8 mouse cellular contexts compared by ENCODE assay signal in genomic region chr2:30773313-30774005, GRCm38 (mm10). TPM values are rescaled to one million over a fixed set of nuclear protein-coding genes. Genes with fewer than 3 reads are reported as not detected.
DNase-seq lines count a peak whose midpoint lies in the region; ATAC-seq lines count a peak whose summit lies in the region.

No protein-coding gene starts in this region.

- no peak overlapping the region for H3K9ac ChIP-seq in intestine, embryonic 15.5 days

- H3K4me1 ChIP-seq in embryonic facial prominence, embryonic 10.5 days, result peaks cover 83% of the 10 kb centered on the region
- H3K4me1 ChIP-seq in intestine, embryonic 15.5 days (replicated peaks), result peaks cover 17% of the 10 kb centered on the region

- H3K27ac ChIP-seq in embryonic facial prominence, embryonic 10.5 days (replicated peaks), result peak overlapping the region; percentile 89
- H3K27ac ChIP-seq in intestine, embryonic 15.5 days, result 0 out of 2 replicates have a peak overlapping the region, but pooled peaks have one; percentile 5
- H3K27ac ChIP-seq in macrophage, result peak overlapping the region; percentile 90

- H3K36me3 ChIP-seq in embryonic facial prominence, embryonic 10.5 days (replicated peaks), result no peaks in the 10 kb centered on the region
- no peaks in the 10 kb centered on the region for H3K36me3 ChIP-seq in intestine, embryonic 15.5 days
- H3K36me3 ChIP-seq in macrophage (ENCODE audit: inconsistent target), result no peaks in the 10 kb centered on the region

- WGBS in embryonic facial prominence, embryonic 10.5 days, result 85% methylated on average over 8 of the region's 8 CpGs
- 80% methylated on average over 8 of the region's 8 CpGs for WGBS in intestine, embryonic 15.5 days
- WGBS in macrophage (ENCODE audit: missing documents), result 88% methylated on average over 8 of the region's 8 CpGs

- no peaks in the 10 kb centered on the region for H3K79me2 ChIP-seq in macrophage (ENCODE audit: inconsistent target)

- H3K27me3 ChIP-seq in embryonic facial prominence, embryonic 10.5 days (replicated peaks; ENCODE audit: low read depth, poor library complexity, severe bottlenecking), result peaks cover 18% of the 10 kb centered on the region; the same call in 1 of the 2 replicates
- H3K27me3 ChIP-seq in intestine, embryonic 15.5 days (replicated peaks), result no peaks in the 10 kb centered on the region

- no peak overlapping the region for H3K4me2 ChIP-seq in intestine, embryonic 15.5 days (replicated peaks)

- no peaks in the 10 kb centered on the region for H3K9me3 ChIP-seq in embryonic facial prominence, embryonic 10.5 days
- no peaks in the 10 kb centered on the region for H3K9me3 ChIP-seq in intestine, embryonic 15.5 days

- no peak; the same call in 1 of the 2 replicates for ATAC-seq in intestine, embryonic 15.5 days
- no peak for ATAC-seq in CD4-positive, CD25-positive, alpha-beta regulatory T cell, adult 4 months

- peak; percentile 51 for DNase-seq in kidney, adult 11 months
- no peak for DNase-seq in kidney, postnatal 10 days
- no peak for DNase-seq in embryonic facial prominence, embryonic 10.5 days (ENCODE audit: low spot score)
- no peak for DNase-seq in ovary, adult 18-20 months (ENCODE audit: low spot score)
- no peak for DNase-seq in urinary bladder, postnatal 14 days (ENCODE audit: low spot score)

- no peak overlapping the region for H3K4me3 ChIP-seq in embryonic facial prominence, embryonic 10.5 days
- H3K4me3 ChIP-seq in intestine, embryonic 15.5 days (replicated peaks), result no peak overlapping the region
- peak overlapping the region; percentile 36; the same call in 1 of the 2 replicates for H3K4me3 ChIP-seq in macrophage (ENCODE audit: inconsistent target)

RNA-seq across cellular contexts. Expression of gene 1700001O22Rik, which starts 30.0 kb away (rescaled TPM):
- 2.4 and 3.1 TPM in 2 replicates for polyA plus RNA-seq in embryonic facial prominence, embryonic 10.5 days (2016; fragmentation: Nextera tagmentation; extraction: Ambion mirVana)
- 1.1 and 1.8 TPM in 2 replicates for polyA plus RNA-seq in intestine, embryonic 15.5 days (2015; fragmentation: Nextera tagmentation; extraction: Ambion mirVana)
- not detected for total RNA-seq in macrophage (2018; cell fraction: chromatin; rRNA removed)
- total RNA-seq in macrophage (2018; cell fraction: cytosol; rRNA removed), result under 1 TPM in 1 of 26 experiments, not detected in 25; 0.18 TPM
- not detected for total RNA-seq in macrophage (2018; cell fraction: nucleus; rRNA removed)
- polyA plus RNA-seq in macrophage (2018), result not detected in 3 replicates
- under 1 TPM in 1 of 2 experiments, not detected in 1; 0.62 TPM for polyA plus RNA-seq in CD4-positive, CD25-positive, alpha-beta regulatory T cell, adult 4 months (2017; shearing (Covaris generic))

RNA-seq across cellular contexts. Expression of gene Ntmt1, which starts 34.2 kb away (rescaled TPM):
- polyA plus RNA-seq in embryonic facial prominence, embryonic 10.5 days (2016; fragmentation: Nextera tagmentation; extraction: Ambion mirVana), result 134 and 135 TPM in 2 replicates
- polyA plus RNA-seq in intestine, embryonic 15.5 days (2015; fragmentation: Nextera tagmentation; extraction: Ambion mirVana), result 84.5 and 85.4 TPM in 2 replicates
- 10 to 100 TPM in 22 of 26 experiments, 1 to 10 TPM in 4; 6.2 to 26.4 (median 14.0) TPM for total RNA-seq in macrophage (2018; cell fraction: chromatin; rRNA removed)
- 10 to 100 TPM in 10 of 26 experiments, 1 to 10 TPM in 16; 6.2 to 13.3 (median 9.8) TPM for total RNA-seq in macrophage (2018; cell fraction: cytosol; rRNA removed)
- total RNA-seq in macrophage (2018; cell fraction: nucleus; rRNA removed), result 10 to 100 TPM in 14 of 26 experiments, 1 to 10 TPM in 12; 4.6 to 20.5 (median 10.0) TPM
- polyA plus RNA-seq in macrophage (2018), result 3.4 to 13.7 TPM (median 9.8 TPM) in 3 replicates
- polyA plus RNA-seq in CD4-positive, CD25-positive, alpha-beta regulatory T cell, adult 4 months (2017; shearing (Covaris generic)), result 10 to 100 TPM; 30.5 to 44.9 TPM

RNA-seq across cellular contexts. Expression of gene Asb6, which starts 56.7 kb away (rescaled TPM):
- 53.9 and 56.0 TPM in 2 replicates for polyA plus RNA-seq in embryonic facial prominence, embryonic 10.5 days (2016; fragmentation: Nextera tagmentation; extraction: Ambion mirVana)
- 22.4 and 23.3 TPM in 2 replicates for polyA plus RNA-seq in intestine, embryonic 15.5 days (2015; fragmentation: Nextera tagmentation; extraction: Ambion mirVana)
- total RNA-seq in macrophage (2018; cell fraction: chromatin; rRNA removed), result 10 to 100 TPM; 13.9 to 87.4 (median 52.4) TPM
- 10 to 100 TPM; 13.1 to 25.6 (median 20.4) TPM for total RNA-seq in macrophage (2018; cell fraction: cytosol; rRNA removed)
- 10 to 100 TPM; 18.0 to 66.2 (median 37.5) TPM for total RNA-seq in macrophage (2018; cell fraction: nucleus; rRNA removed)
- polyA plus RNA-seq in macrophage (2018), result 20.4 to 25.2 TPM (median 23.8 TPM) in 3 replicates
- polyA plus RNA-seq in CD4-positive, CD25-positive, alpha-beta regulatory T cell, adult 4 months (2017; shearing (Covaris generic)), result 10 to 100 TPM; 33.1 to 65.6 TPM

Comparison
In these comparisons a context has a peak if more than half of its experiments do, and no peak if none do; other contexts are left out.
1. H3K27ac ChIP-seq: peak in every context shown above with its lines; median percentile 90 in macrophage; 89 in embryonic facial prominence, embryonic 10.5 days; 5 in intestine, embryonic 15.5 days.